Mouse (Mus musculus) hindbrain, embryonic 15.5 days (tissue): ENCODE data around the gene Coq8a. TPM values are rescaled to one million over a fixed set of nuclear protein-coding genes. Genes with fewer than 3 reads are reported as not detected.

ENCODE experiments used
- ATAC-seq: fragments of 200-750 bp; cut with Nextera tagmentation; 2 replicates; pipeline ENCODE4 v1.8.0; 2017; ENCODE audit warnings: low read depth, moderate number of reproducible peaks, moderate TSS enrichment; ENCODE audit not compliant: low FRiP score
- H3K27ac ChIP-seq: fragments of 300-500 bp; sonication (generic); replicated peaks from 2 replicates; pipeline ENCODE4 v1.5.1; 2015; ENCODE audit warnings: mild to moderate bottlenecking, inconsistent platforms
- H3K27me3 ChIP-seq: fragments of 300-500 bp; sonication (generic); 2 replicates; pipeline ENCODE4 v1.6.1; 2015; ENCODE audit warnings: control low read depth, inconsistent platforms
- H3K36me3 ChIP-seq: fragments of 300-500 bp; sonication (generic); 2 replicates; pipeline ENCODE4 v1.6.1; 2015; ENCODE audit warnings: control low read depth, inconsistent platforms
- H3K4me1 ChIP-seq: fragments of 300-500 bp; sonication (generic); replicated peaks from 2 replicates; pipeline ENCODE4 v1.6.1; 2015; ENCODE audit warnings: control low read depth, inconsistent platforms
- H3K4me2 ChIP-seq: fragments of 300-500 bp; sonication (generic); 2 replicates; pipeline ENCODE4 v1.6.1; 2015; ENCODE audit warnings: moderate library complexity, mild to moderate bottlenecking, inconsistent platforms
- H3K4me3 ChIP-seq: fragments of 300-500 bp; sonication (generic); 2 replicates; pipeline ENCODE4 v1.5.1; 2015; ENCODE audit warnings: mild to moderate bottlenecking, inconsistent platforms
- H3K9ac ChIP-seq: fragments of 300-500 bp; sonication (generic); 2 replicates; pipeline ENCODE4 v1.6.1; 2015; ENCODE audit warnings: inconsistent platforms
- H3K9me3 ChIP-seq: fragments of 300-500 bp; sonication (generic); 2 replicates; pipeline ENCODE4 v1.6.1; 2016; ENCODE audit warnings: control low read depth, inconsistent platforms
- WGBS: fragments of 180-500 bp; shearing (Covaris S2); methylation state at CpG from one replicate; pipeline ENCODE4 v1.1.7; 2015; 5-methylcytosine and 5-hydroxymethylcytosine counted together
- polyA plus RNA-seq: library from polyadenylated mRNA; unstranded; fragments of >200 nt; fragmentation: Nextera tagmentation; extraction: Ambion mirVana; gene quantifications from 2 replicates; pipeline ENCODE4 v1.2.1, GENCODE M21; 2015

Gene Coq8a
- polyA plus RNA-seq, 1 experiment from 2014 or later, result 2.6 TPM

GRCm38 (mm10) chr1:180182731-180183130 lies 16.7 kb downstream of the Coq8a start:
- WGBS, result 67% methylated on average over 3 of the region's 3 CpGs
- H3K27ac ChIP-seq, result no peak overlapping the region
- no peak overlapping the region for H3K9ac ChIP-seq
- no peaks in the 10 kb centered on the region for H3K36me3 ChIP-seq
- no peak for ATAC-seq
- H3K4me3 ChIP-seq, result no peak overlapping the region
- no peaks in the 10 kb centered on the region for H3K27me3 ChIP-seq
- H3K9me3 ChIP-seq, result no peaks in the 10 kb centered on the region
- H3K4me1 ChIP-seq, result no peaks in the 10 kb centered on the region
- H3K4me2 ChIP-seq, result no peak overlapping the region

DNA sequence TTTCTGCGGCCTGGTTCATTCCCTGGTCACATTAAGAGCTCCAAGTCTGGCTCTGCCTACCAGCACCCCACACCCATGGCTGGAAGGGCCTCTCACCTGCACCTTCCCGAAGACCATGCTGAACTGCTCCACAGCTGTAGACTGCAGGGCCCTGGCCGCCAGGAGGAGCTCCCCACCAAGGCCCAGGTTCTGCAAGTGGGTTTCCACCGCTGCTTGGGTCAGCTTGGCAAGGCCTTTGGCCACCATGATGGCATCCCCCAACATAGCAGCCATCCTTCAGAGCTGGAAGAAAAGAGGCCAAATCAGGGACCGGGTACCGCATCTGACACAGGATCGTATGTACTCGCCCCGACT lies 17.5 kb downstream of the Coq8a start:
- Histone ChIP-seq H3K9ac (no peak overlapping the region), H3K27ac (no peak overlapping the region), H3K4me3 (no peak overlapping the region), H3K4me2 (no peak overlapping the region), H3K27me3 (no peaks in the 10 kb centered on the region), H3K4me1 (no peaks in the 10 kb centered on the region), H3K9me3 (no peaks in the 10 kb centered on the region), H3K36me3 (no peaks in the 10 kb centered on the region)
- WGBS, result 86% methylated on average over 9 of the region's 9 CpGs
- ATAC-seq, result no peak

- no peaks in the 10 kb centered on the region for H3K4me1 ChIP-seq
- H3K9me3 ChIP-seq, result no peaks in the 10 kb centered on the region
- ATAC-seq, result no peak
- H3K27ac ChIP-seq, result no peak overlapping the region
- no peak overlapping the region for H3K4me3 ChIP-seq
- no peaks in the 10 kb centered on the region for H3K36me3 ChIP-seq
- no peak overlapping the region for H3K9ac ChIP-seq
- no peaks in the 10 kb centered on the region for H3K27me3 ChIP-seq
- WGBS, result 89% methylated on average over 7 of the region's 7 CpGs
- no peak overlapping the region for H3K4me2 ChIP-seq
These were observed 18.0 kb downstream of the Coq8a start for GRCm38 (mm10) chr1:180181304-180181965.

GRCm38 (mm10) chr1:180179840-180180239 lies 19.6 kb downstream of the Coq8a start:
- WGBS, result 86% methylated on average over 2 of the region's 2 CpGs
- Histone ChIP-seq H3K4me1 (no peaks in the 10 kb centered on the region), H3K36me3 (no peaks in the 10 kb centered on the region), H3K27me3 (no peaks in the 10 kb centered on the region), H3K4me2 (no peak overlapping the region), H3K27ac (no peak overlapping the region), H3K9ac (no peak overlapping the region), H3K4me3 (no peak overlapping the region), H3K9me3 (no peaks in the 10 kb centered on the region)
- ATAC-seq, result no peak

DNA sequence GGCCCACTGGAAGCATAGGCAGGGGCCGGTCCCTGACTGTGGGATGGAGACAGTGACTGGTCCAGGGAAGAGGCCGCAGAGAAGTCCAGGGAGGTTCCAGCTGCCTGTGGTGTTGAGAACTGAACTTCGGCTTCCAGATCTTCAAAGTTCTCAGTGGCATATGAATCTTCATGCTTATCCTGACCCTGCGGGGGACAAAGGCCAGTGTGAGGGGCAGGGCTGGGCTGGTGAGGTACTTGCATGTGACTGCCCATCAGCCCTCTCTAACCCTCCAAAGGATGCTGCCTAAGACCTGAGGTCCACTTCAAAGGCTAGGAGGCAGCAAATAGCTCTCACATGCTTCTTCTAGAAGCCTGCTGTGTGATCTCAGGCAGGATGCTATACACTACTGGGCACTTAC lies 20.3 kb downstream of the Coq8a start:
- Histone ChIP-seq H3K27ac (no peak overlapping the region), H3K4me3 (no peak overlapping the region), H3K9ac (no peak overlapping the region), H3K4me2 (no peak overlapping the region), H3K36me3 (no peaks in the 10 kb centered on the region), H3K4me1 (no peaks in the 10 kb centered on the region), H3K9me3 (no peaks in the 10 kb centered on the region), H3K27me3 (no peaks in the 10 kb centered on the region)
- ATAC-seq, result no peak
- WGBS, result 94% methylated on average over 4 of the region's 4 CpGs

GRCm38 (mm10) chr1:180178340-180178739 lies 21.1 kb downstream of the Coq8a start:
- WGBS, result 91% methylated on average over 9 of the region's 9 CpGs
- H3K27ac ChIP-seq, result no peak overlapping the region
- ATAC-seq, result no peak

DNA sequence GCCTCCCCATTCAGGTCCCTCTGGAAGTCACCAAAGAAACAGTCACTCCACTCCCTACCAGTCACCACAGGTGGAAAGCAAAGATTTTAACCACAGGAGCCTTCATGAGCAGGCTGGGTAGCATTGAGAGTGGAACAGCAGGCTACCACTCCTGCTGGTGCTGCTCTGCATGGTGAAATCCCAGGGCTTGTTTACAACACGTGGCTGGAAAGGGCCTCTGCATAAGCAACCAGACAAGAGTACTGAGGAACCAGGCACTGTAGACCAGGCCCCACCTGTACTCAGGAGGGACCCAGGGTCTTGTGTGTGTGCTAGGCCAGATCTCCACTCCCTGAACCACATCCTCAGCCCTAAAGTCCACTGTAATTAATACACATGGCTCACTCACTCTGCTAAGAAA lies 22.6 kb downstream of the Coq8a start:
- WGBS, result 8% methylated on average over 1 of the region's 1 CpGs
- Histone ChIP-seq H3K9ac (no peak overlapping the region), H3K27me3 (no peaks in the 10 kb centered on the region), H3K4me2 (no peak overlapping the region), H3K9me3 (no peaks in the 10 kb centered on the region), H3K4me1 (no peaks in the 10 kb centered on the region), H3K36me3 (no peaks in the 10 kb centered on the region), H3K27ac (no peak overlapping the region), H3K4me3 (no peak overlapping the region)
- ATAC-seq, result no peak

More at GRCm38 (mm10) chr1:180178340-180178739, 21.1 kb downstream of the Coq8a start:
- Histone ChIP-seq H3K4me2 (no peak overlapping the region), H3K9ac (no peak overlapping the region), H3K4me1 (no peaks in the 10 kb centered on the region), H3K36me3 (no peaks in the 10 kb centered on the region), H3K9me3 (no peaks in the 10 kb centered on the region), H3K4me3 (no peak overlapping the region), H3K27me3 (no peaks in the 10 kb centered on the region)

DNA sequence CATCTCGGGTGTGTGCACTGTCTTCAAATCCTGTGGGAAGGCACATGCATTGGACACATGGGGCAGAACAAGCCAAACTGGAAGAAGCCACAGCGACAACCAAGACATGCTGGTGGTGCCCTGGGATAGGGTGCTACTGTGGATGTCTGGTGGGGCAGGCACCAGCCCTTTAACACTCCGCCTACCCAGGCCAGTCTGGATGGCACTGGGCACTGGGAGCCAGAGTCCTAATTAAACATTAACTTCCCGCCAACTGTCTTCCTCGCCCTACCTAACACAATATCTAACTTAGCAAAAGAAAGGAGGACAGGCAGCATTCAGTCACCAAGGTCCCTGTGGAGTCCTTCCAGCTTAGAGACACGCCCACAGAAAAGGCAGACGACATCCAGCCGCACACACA lies 23.8 kb downstream of the Coq8a start:
- no peak overlapping the region for H3K27ac ChIP-seq
- H3K27me3 ChIP-seq, result no peaks in the 10 kb centered on the region
- WGBS, result 53% methylated on average over 8 of the region's 8 CpGs
- no peaks in the 10 kb centered on the region for H3K4me1 ChIP-seq
- no peak overlapping the region for H3K4me2 ChIP-seq
- H3K36me3 ChIP-seq, result no peaks in the 10 kb centered on the region
- H3K9me3 ChIP-seq, result no peaks in the 10 kb centered on the region
- H3K9ac ChIP-seq, result no peak overlapping the region
- no peak for ATAC-seq
- no peak overlapping the region for H3K4me3 ChIP-seq

GRCm38 (mm10) chr1:180175167-180175566 lies 24.2 kb downstream of the Coq8a start:
- H3K9me3 ChIP-seq, result no peaks in the 10 kb centered on the region
- no peak for ATAC-seq
- 35% methylated on average over 3 of the region's 3 CpGs for WGBS

DNA sequence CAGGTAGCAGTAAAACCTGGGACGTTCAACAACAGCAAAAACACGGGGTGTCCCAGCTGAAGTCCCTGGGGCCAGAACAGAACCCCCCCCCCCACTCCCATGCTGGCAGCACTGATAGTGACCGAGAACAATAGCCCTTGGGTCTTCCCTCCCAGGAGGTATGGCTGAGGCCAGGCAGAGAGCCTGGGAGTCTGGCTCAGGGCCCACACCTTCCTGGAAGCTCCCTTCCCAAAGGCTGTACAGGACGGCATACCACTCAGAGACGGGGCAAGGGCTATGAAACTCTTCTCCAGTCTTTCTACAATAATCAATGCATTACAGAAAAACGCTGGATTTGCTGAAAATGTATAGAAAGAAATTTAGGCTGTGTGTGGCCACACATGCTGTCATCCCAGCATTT lies 24.7 kb downstream of the Coq8a start:
- WGBS, result 57% methylated on average over 6 of the region's 6 CpGs
- Histone ChIP-seq H3K4me2 (no peak overlapping the region), H3K36me3 (no peaks in the 10 kb centered on the region), H3K4me3 (no peak overlapping the region), H3K27ac (no peak overlapping the region), H3K9ac (no peak overlapping the region), H3K9me3 (no peaks in the 10 kb centered on the region), H3K27me3 (no peaks in the 10 kb centered on the region), H3K4me1 (no peaks in the 10 kb centered on the region)
- no peak for ATAC-seq

More at GRCm38 (mm10) chr1:180175167-180175566, 24.2 kb downstream of the Coq8a start:
- H3K27me3 ChIP-seq, result no peaks in the 10 kb centered on the region
- H3K4me3 ChIP-seq, result no peak overlapping the region
- no peak overlapping the region for H3K9ac ChIP-seq
- no peaks in the 10 kb centered on the region for H3K36me3 ChIP-seq
- H3K27ac ChIP-seq, result no peak overlapping the region
- H3K4me2 ChIP-seq, result no peak overlapping the region
- H3K4me1 ChIP-seq, result no peaks in the 10 kb centered on the region

DNA sequence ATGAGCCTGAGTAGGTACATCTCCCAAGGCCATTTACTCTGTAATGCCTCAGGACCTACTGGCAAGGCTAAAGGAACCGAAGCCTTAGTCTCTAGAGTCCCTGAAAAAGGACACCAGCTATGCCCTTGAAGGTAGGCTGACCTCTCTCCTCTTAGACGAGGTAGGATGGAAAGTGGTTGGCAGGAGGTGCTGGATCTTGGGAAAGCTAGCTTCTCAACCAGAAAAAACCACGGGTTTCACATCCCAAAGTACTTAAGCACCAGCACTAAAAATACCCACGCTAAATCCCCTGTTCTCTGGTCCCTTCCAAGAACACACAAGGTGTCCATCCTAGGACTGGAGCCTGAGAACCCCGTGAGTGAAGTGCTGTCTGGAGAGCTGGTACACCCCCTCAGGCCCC lies 26.4 kb downstream of the Coq8a start:
- Histone ChIP-seq H3K27ac (no peak overlapping the region), H3K9me3 (no peaks in the 10 kb centered on the region), H3K4me2 (no peak overlapping the region), H3K4me1 (no peaks in the 10 kb centered on the region), H3K9ac (no peak overlapping the region), H3K4me3 (no peak overlapping the region), H3K27me3 (no peaks in the 10 kb centered on the region), H3K36me3 (no peaks in the 10 kb centered on the region)
- WGBS, result 84% methylated on average over 5 of the region's 5 CpGs
- ATAC-seq, result no peak

DNA sequence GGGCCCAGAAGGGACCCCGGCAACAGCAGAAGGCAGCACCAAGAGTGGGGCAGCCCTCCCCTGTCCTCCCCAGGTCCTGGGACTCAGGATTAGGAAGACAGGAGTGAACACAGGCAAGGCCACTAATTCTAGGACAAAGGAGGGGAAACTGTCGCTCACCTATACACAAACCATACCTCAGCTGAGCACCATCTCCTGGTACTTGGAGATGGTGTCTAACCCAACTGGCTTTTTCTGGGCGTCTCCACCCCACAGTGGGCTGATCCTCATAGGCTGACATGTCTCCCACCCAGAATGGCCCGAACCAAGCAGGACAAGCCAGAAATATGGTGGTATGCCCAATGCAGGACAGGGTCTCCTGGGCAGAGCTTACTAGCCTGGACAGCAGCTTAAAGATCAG lies 26.8 kb downstream of the Coq8a start:
- H3K4me1 ChIP-seq, result no peaks in the 10 kb centered on the region
- no peak overlapping the region for H3K27ac ChIP-seq
- 89% methylated on average over 4 of the region's 4 CpGs for WGBS
- no peak overlapping the region for H3K4me3 ChIP-seq
- no peak overlapping the region for H3K4me2 ChIP-seq
- ATAC-seq, result no peak
- no peak overlapping the region for H3K9ac ChIP-seq
- H3K9me3 ChIP-seq, result no peaks in the 10 kb centered on the region
- H3K36me3 ChIP-seq, result no peaks in the 10 kb centered on the region
- no peaks in the 10 kb centered on the region for H3K27me3 ChIP-seq

DNA sequence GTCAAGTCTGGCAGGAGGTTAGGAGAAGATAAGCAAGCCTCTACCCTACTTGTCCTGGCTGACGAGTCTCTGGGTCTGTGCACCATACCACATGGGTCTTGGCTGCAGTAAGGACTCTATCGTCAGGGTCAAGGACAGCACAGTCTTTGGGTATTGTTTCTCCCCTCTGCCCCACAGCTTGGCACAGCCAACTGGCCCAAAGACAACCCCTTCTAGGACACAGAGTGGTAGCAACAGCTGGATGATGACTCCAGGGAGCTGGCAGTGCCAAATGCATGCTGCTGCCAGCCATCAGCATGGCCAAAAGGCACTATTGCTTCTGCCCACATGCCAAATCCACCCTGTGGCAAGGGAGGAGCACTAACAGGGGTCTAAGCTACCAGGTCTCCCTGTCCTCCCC lies 27.5 kb downstream of the Coq8a start:
- no peaks in the 10 kb centered on the region for H3K9me3 ChIP-seq
- H3K4me1 ChIP-seq, result no peaks in the 10 kb centered on the region
- H3K4me3 ChIP-seq, result no peak overlapping the region
- 82% methylated on average over 2 of the region's 2 CpGs for WGBS
- ATAC-seq, result no peak
- no peak overlapping the region for H3K4me2 ChIP-seq
- H3K27me3 ChIP-seq, result no peaks in the 10 kb centered on the region
- no peak overlapping the region for H3K27ac ChIP-seq
- H3K9ac ChIP-seq, result no peak overlapping the region
- no peaks in the 10 kb centered on the region for H3K36me3 ChIP-seq
